Mouse (Mus musculus): ENCODE measurements around the gene Gm11060.

GRCm38 (mm10) chr2:105043152-105043551 is 48.7 kb upstream of the Gm11060 start:
- no peak for TF ChIP-seq E2F4 (IDR thresholded peaks at IDR 0.05; ENCODE audit: insufficient replicate concordance, low read depth, low read length)
- TF ChIP-seq CTCF (conservative IDR thresholded peaks at IDR 0.05 in 1 of 2, IDR thresholded peaks at IDR 0.05 in 1 of 2; ENCODE audit: low read depth in 2 of 2, low read length in 2 of 2) = no peak
- no peak for TF ChIP-seq ZMIZ1 (IDR thresholded peaks at IDR 0.05; ENCODE audit: low read depth, low read length)
- TF ChIP-seq HCFC1 (IDR thresholded peaks at IDR 0.05; ENCODE audit: low read depth, low read length) = no peak

Data from CH12.LX (cell line).